Mouse (Mus musculus): ENCODE measurements at regions not wholly inside any gene's neighbourhood (a gene's known extent, or its start where the extent isn't known, plus 50 kb on each side); places are given as distances from the start of the nearest gene placed in this dataset.

- TF ChIP-seq POLR2A (IDR thresholded peaks at IDR 0.05; ENCODE audit: low read depth, low read length) = no peak
- no peak for TF ChIP-seq CTCF (conservative IDR thresholded peaks at IDR 0.05; ENCODE audit: insufficient read depth, insufficient read length, low read depth, low read length)
Measured at GRCm38 (mm10) chr8:44743353-44743752, 191.9 kb upstream of the Fat1 start.

All from kidney, adult 2 months (tissue).